Mouse (Mus musculus): ENCODE results near the gene Tsga10ip.

Tsga10ip gene

DNA sequence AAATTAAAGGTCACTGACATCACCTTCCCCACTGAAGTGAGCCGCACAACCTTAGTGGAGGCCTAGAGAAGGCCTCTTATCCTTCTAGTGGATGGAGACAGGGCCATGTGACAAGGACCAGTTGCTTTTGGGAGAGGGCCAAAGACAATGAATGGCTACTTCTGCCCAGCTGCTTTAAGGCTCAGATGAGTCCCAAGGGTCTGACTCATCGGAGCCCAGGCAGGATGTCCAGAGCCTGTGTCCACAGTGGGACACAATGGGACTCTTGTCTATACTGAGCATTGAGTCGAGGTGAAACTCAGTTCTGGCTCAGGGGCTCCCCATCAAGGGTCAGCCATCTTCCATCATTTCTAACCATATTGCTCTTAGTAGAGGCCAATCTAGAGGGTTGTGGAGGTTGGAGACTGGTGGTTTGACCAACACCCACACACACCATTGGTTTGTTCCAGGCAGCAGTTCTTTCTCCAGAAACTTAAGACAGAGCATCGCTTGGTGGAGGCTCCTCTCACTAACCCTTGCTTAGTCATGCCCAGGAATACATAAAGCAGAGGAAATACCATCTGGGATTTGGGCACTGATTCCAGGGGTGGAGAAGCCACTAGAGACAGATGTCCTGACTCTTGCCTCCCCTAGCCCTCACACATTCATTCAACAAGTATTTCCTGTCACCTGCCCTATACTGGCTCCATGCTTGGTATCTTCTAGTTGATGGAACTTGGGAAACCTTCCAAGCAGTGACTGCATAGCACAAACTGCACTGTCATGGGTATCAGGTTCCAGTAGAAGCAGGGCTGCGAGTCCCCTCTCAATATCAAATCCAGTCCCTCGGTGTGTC, 56.8 kb downstream of the Tsga10ip start:
- no peak for DNase-seq (ENCODE audit: low spot score in 2 of 2)

DNA sequence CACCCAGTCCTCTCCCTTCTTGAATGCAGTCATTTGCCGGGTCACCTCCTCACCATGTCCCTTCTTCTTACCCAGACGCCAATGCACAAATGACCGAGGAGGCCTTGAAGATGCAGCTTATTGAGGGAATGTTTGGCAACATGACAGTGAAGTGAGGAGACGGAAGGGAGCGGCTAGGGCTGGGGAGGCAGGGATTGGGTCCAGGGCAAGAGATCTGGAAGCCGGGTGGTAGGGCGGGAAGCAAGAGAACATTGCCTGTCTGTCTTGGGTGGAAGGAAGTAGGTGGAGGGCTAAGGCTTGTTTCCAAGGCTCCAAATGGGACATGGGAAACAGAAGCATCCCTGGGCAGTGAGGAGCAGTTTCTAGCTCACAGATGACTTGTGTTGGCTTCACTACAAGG, 61.0 kb downstream of the Tsga10ip start:
- no peak for DNase-seq (ENCODE audit: low spot score in 2 of 2)

Data from natural killer cell, adult 2 months (primary cell).